Mouse (Mus musculus) liver, embryonic 12.5 days (tissue): ENCODE results near the gene Rasa3. TPM values are rescaled to one million over a fixed set of nuclear protein-coding genes. Genes with fewer than 3 reads are reported as not detected.

Experiments
- ATAC-seq: fragments of 200-750 bp; cut with Nextera tagmentation; 2 replicates; pipeline ENCODE4 v1.8.0; 2017; ENCODE audit warnings: moderate number of reproducible peaks, mild to moderate bottlenecking, moderate library complexity
- H3K27ac ChIP-seq: fragments of 300-500 bp; sonication (generic); 2 replicates; pipeline ENCODE4 v1.5.1; 2016; ENCODE audit warnings: mild to moderate bottlenecking
- H3K27me3 ChIP-seq: fragments of 300-500 bp; sonication (generic); replicated peaks from 2 replicates; pipeline ENCODE4 v1.6.1; 2016; ENCODE audit warnings: mild to moderate bottlenecking, moderate library complexity
- H3K36me3 ChIP-seq: fragments of 300-500 bp; sonication (generic); 2 replicates; pipeline ENCODE4 v1.6.1; 2016; ENCODE audit warnings: mild to moderate bottlenecking, moderate library complexity
- H3K4me1 ChIP-seq: fragments of 300-500 bp; sonication (generic); 2 replicates; pipeline ENCODE4 v1.6.1; 2016
- H3K4me2 ChIP-seq: fragments of 300-500 bp; sonication (generic); 2 replicates; pipeline ENCODE4 v1.6.1; 2016; ENCODE audit warnings: mild to moderate bottlenecking, moderate library complexity
- H3K4me3 ChIP-seq: fragments of 300-500 bp; sonication (generic); 2 replicates; pipeline ENCODE4 v1.5.1; 2016; ENCODE audit warnings: mild to moderate bottlenecking, moderate library complexity
- H3K9ac ChIP-seq: fragments of 300-500 bp; sonication (generic); 2 replicates; pipeline ENCODE4 v1.6.1; 2016; ENCODE audit warnings: mild to moderate bottlenecking, moderate library complexity
- H3K9me3 ChIP-seq: fragments of 300-500 bp; sonication (generic); replicated peaks from 2 replicates; pipeline ENCODE4 v1.6.1; 2016; ENCODE audit warnings: mild to moderate bottlenecking, moderate library complexity
- WGBS: fragments of 180-500 bp; shearing (Covaris S2); methylation state at CpG from one replicate; pipeline ENCODE4 v1.1.7; 2016; ENCODE audit not compliant: insufficient replicate concordance; 5-methylcytosine and 5-hydroxymethylcytosine counted together
- polyA plus RNA-seq: library from polyadenylated mRNA; unstranded; fragments of >200 nt; fragmentation: Nextera tagmentation; extraction: Ambion mirVana; gene quantifications from 2 replicates; pipeline ENCODE4 v1.2.1, GENCODE M21; 2016

Gene Rasa3
- polyA plus RNA-seq, 1 experiment from 2014 or later, result 30.8 TPM

GRCm38 (mm10) chr8:13667917-13668316, 9.5 kb downstream of the Rasa3 start:
- Histone ChIP-seq H3K27me3 (no peaks in the 10 kb centered on the region), H3K9ac (no peak overlapping the region), H3K4me3 (no peak overlapping the region), H3K27ac (peak overlapping the region; percentile 18; the same call in 1 of the 2 replicates), H3K4me2 (no peak overlapping the region), H3K4me1 (peaks cover 75% of the 10 kb centered on the region), H3K9me3 (no peaks in the 10 kb centered on the region), H3K36me3 (peaks cover 8% of the 10 kb centered on the region; the same call in 1 of the 2 replicates)
- 66% methylated on average over 4 of the region's 4 CpGs for WGBS
- ATAC-seq, result no peak

GRCm38 (mm10) chr8:13665944-13666343, 11.5 kb downstream of the Rasa3 start:
- WGBS, result 42% methylated on average over 8 of the region's 8 CpGs
- Histone ChIP-seq H3K9me3 (no peaks in the 10 kb centered on the region), H3K4me2 (no peak overlapping the region), H3K4me3 (no peak overlapping the region), H3K4me1 (peaks cover 55% of the 10 kb centered on the region), H3K27me3 (no peaks in the 10 kb centered on the region), H3K27ac (no peak overlapping the region), H3K36me3 (peaks cover 8% of the 10 kb centered on the region; the same call in 1 of the 2 replicates), H3K9ac (no peak overlapping the region)
- ATAC-seq, result no peak

- no peaks in the 10 kb centered on the region for H3K9me3 ChIP-seq
- H3K9ac ChIP-seq, result no peak overlapping the region
- H3K4me1 ChIP-seq, result peaks cover 52% of the 10 kb centered on the region
- H3K36me3 ChIP-seq, result peaks cover 8% of the 10 kb centered on the region; the same call in 1 of the 2 replicates
- 57% methylated on average over 4 of the region's 4 CpGs for WGBS
- ATAC-seq, result no peak
- H3K27me3 ChIP-seq, result no peaks in the 10 kb centered on the region
- H3K27ac ChIP-seq, result no peak overlapping the region
- no peak overlapping the region for H3K4me2 ChIP-seq
- H3K4me3 ChIP-seq, result no peak overlapping the region
Observed at GRCm38 (mm10) chr8:13665538-13665937, 11.9 kb downstream of the Rasa3 start.

- no peak overlapping the region for H3K4me2 ChIP-seq
- peaks cover 8% of the 10 kb centered on the region; the same call in 1 of the 2 replicates for H3K36me3 ChIP-seq
- ATAC-seq, result no peak
- peaks cover 51% of the 10 kb centered on the region for H3K4me1 ChIP-seq
- WGBS, result 74% methylated on average over 6 of the region's 6 CpGs
- no peaks in the 10 kb centered on the region for H3K27me3 ChIP-seq
- no peaks in the 10 kb centered on the region for H3K9me3 ChIP-seq
- no peak overlapping the region for H3K9ac ChIP-seq
- no peak overlapping the region for H3K4me3 ChIP-seq
- H3K27ac ChIP-seq, result no peak overlapping the region; the same call in 1 of the 2 replicates
Observed at GRCm38 (mm10) chr8:13664711-13665210, 12.6 kb downstream of the Rasa3 start.

GRCm38 (mm10) chr8:13660323-13660722, 17.1 kb downstream of the Rasa3 start:
- H3K4me2 ChIP-seq, result no peak overlapping the region
- no peaks in the 10 kb centered on the region for H3K27me3 ChIP-seq
- WGBS, result 74% methylated on average over 13 of the region's 13 CpGs
- H3K27ac ChIP-seq, result no peak overlapping the region
- H3K4me1 ChIP-seq, result peaks cover 29% of the 10 kb centered on the region
- H3K9ac ChIP-seq, result no peak overlapping the region
- no peaks in the 10 kb centered on the region for H3K36me3 ChIP-seq
- H3K4me3 ChIP-seq, result no peak overlapping the region
- no peak for ATAC-seq
- H3K9me3 ChIP-seq, result no peaks in the 10 kb centered on the region

- no peak overlapping the region for H3K4me2 ChIP-seq
- H3K36me3 ChIP-seq, result no peaks in the 10 kb centered on the region
- H3K27me3 ChIP-seq, result no peaks in the 10 kb centered on the region
- H3K4me1 ChIP-seq, result peaks cover 26% of the 10 kb centered on the region
- WGBS, result 68% methylated on average over 12 of the region's 12 CpGs
- ATAC-seq, result no peak
- no peak overlapping the region for H3K27ac ChIP-seq
- no peak overlapping the region for H3K9ac ChIP-seq
- H3K9me3 ChIP-seq, result no peaks in the 10 kb centered on the region
- no peak overlapping the region for H3K4me3 ChIP-seq
Observed at GRCm38 (mm10) chr8:13657479-13657878, 19.9 kb downstream of the Rasa3 start.

- H3K4me3 ChIP-seq, result no peak overlapping the region
- 74% methylated on average over 5 of the region's 5 CpGs for WGBS
- no peak overlapping the region for H3K27ac ChIP-seq
- peaks cover 32% of the 10 kb centered on the region for H3K4me1 ChIP-seq
- H3K36me3 ChIP-seq, result no peaks in the 10 kb centered on the region
- no peak for ATAC-seq
- H3K9me3 ChIP-seq, result no peaks in the 10 kb centered on the region
- H3K9ac ChIP-seq, result no peak overlapping the region
- no peak overlapping the region for H3K4me2 ChIP-seq
- no peaks in the 10 kb centered on the region for H3K27me3 ChIP-seq
Observed at GRCm38 (mm10) chr8:13655033-13655351, 22.4 kb downstream of the Rasa3 start.

GRCm38 (mm10) chr8:13654350-13655032, 22.9 kb downstream of the Rasa3 start:
- H3K4me1 ChIP-seq, result peaks cover 36% of the 10 kb centered on the region
- H3K36me3 ChIP-seq, result no peaks in the 10 kb centered on the region
- no peak for ATAC-seq
- H3K9ac ChIP-seq, result no peak overlapping the region
- WGBS, result 60% methylated on average over 11 of the region's 11 CpGs
- no peak overlapping the region for H3K27ac ChIP-seq
- H3K27me3 ChIP-seq, result no peaks in the 10 kb centered on the region
- no peaks in the 10 kb centered on the region for H3K9me3 ChIP-seq
- H3K4me3 ChIP-seq, result no peak overlapping the region
- no peak overlapping the region for H3K4me2 ChIP-seq

- Histone ChIP-seq H3K4me2 (no peak overlapping the region), H3K9me3 (no peaks in the 10 kb centered on the region), H3K9ac (no peak overlapping the region), H3K27me3 (no peaks in the 10 kb centered on the region), H3K4me1 (peaks cover 51% of the 10 kb centered on the region), H3K36me3 (no peaks in the 10 kb centered on the region), H3K4me3 (no peak overlapping the region), H3K27ac (no peak overlapping the region)
- 80% methylated on average over 11 of the region's 11 CpGs for whole genome bisulfite sequencing
- no peak for ATAC-seq
Observed at GRCm38 (mm10) chr8:13650541-13651191, 26.7 kb downstream of the Rasa3 start.

- 9% methylated on average over 3 of the region's 3 CpGs for WGBS
- no peaks in the 10 kb centered on the region for H3K36me3 ChIP-seq
- H3K4me2 ChIP-seq, result peak overlapping the region; percentile 25; the same call in 1 of the 2 replicates
- H3K27ac ChIP-seq, result peak overlapping the region; percentile 23
- no peaks in the 10 kb centered on the region for H3K27me3 ChIP-seq
- peaks cover 58% of the 10 kb centered on the region for H3K4me1 ChIP-seq
- ATAC-seq, result no peak
- no peaks in the 10 kb centered on the region for H3K9me3 ChIP-seq
- no peak overlapping the region for H3K9ac ChIP-seq
- no peak overlapping the region for H3K4me3 ChIP-seq
Observed at GRCm38 (mm10) chr8:13649154-13649515, 28.3 kb downstream of the Rasa3 start.

- peaks cover 61% of the 10 kb centered on the region for H3K4me1 ChIP-seq
- H3K27ac ChIP-seq, result peak overlapping the region; percentile 15; the same call in 1 of the 2 replicates
- no peak overlapping the region for H3K9ac ChIP-seq
- no peak overlapping the region for H3K4me3 ChIP-seq
- WGBS, result 22% methylated on average over 7 of the region's 7 CpGs
- H3K27me3 ChIP-seq, result no peaks in the 10 kb centered on the region
- H3K9me3 ChIP-seq, result no peaks in the 10 kb centered on the region
- no peak for ATAC-seq
- H3K36me3 ChIP-seq, result no peaks in the 10 kb centered on the region
- H3K4me2 ChIP-seq, result peak overlapping the region; percentile 25; the same call in 1 of the 2 replicates
Observed at GRCm38 (mm10) chr8:13648377-13649153, 28.8 kb downstream of the Rasa3 start.

- WGBS, result 84% methylated on average over 5 of the region's 5 CpGs
- H3K4me1 ChIP-seq, result peaks cover 71% of the 10 kb centered on the region
Observed at GRCm38 (mm10) chr8:13647591-13647990, 29.8 kb downstream of the Rasa3 start.

More at GRCm38 (mm10) chr8:13647591-13647990, 29.8 kb downstream of the Rasa3 start:
- Histone ChIP-seq H3K4me3 (no peak overlapping the region), H3K9ac (no peak overlapping the region), H3K36me3 (no peaks in the 10 kb centered on the region), H3K4me2 (no peak overlapping the region), H3K27ac (no peak overlapping the region), H3K27me3 (no peaks in the 10 kb centered on the region), H3K9me3 (no peaks in the 10 kb centered on the region)
- ATAC-seq, result no peak
